Mouse (Mus musculus): ENCODE measurements around the gene Wwox. TPM values are rescaled to one million over a fixed set of nuclear protein-coding genes. Genes with fewer than 3 reads are reported as not detected.

The Wwox gene
- polyA plus RNA-seq, 1 experiment from 2014 or later = 13.7 TPM

- Histone ChIP-seq H3K4me2 (replicated peaks) (no peak overlapping the region), H3K4me3 (replicated peaks) (no peak overlapping the region), H3K27ac (replicated peaks) (no peak overlapping the region), H3K9ac (no peak overlapping the region), H3K9me3 (replicated peaks) (no peaks in the 10 kb centered on the region), H3K4me1 (peaks cover 7% of the 10 kb centered on the region), H3K27me3 (peaks cover 10% of the 10 kb centered on the region; the same call in 1 of the 2 replicates), H3K36me3 (no peaks in the 10 kb centered on the region)
- WGBS = 31% methylated on average over 4 of the region's 4 CpGs
- ATAC-seq (ENCODE audit: insufficient number of reproducible peaks, low FRiP score, low TSS enrichment, low read depth) = no peak
Observed at GRCm38 (mm10) chr8:114882504-114882903, 443.0 kb downstream of the Wwox start.

- Histone ChIP-seq H3K36me3 (no peaks in the 10 kb centered on the region), H3K4me3 (replicated peaks) (no peak overlapping the region), H3K4me1 (peaks cover 6% of the 10 kb centered on the region), H3K9ac (no peak overlapping the region), H3K27ac (replicated peaks) (no peak overlapping the region), H3K4me2 (replicated peaks) (no peak overlapping the region), H3K27me3 (peaks cover 8% of the 10 kb centered on the region; the same call in 1 of the 2 replicates), H3K9me3 (replicated peaks) (no peaks in the 10 kb centered on the region)
- 76% methylated on average over 11 of the region's 11 CpGs for WGBS
- no peak for ATAC-seq (ENCODE audit: insufficient number of reproducible peaks, low FRiP score, low TSS enrichment, low read depth)
Observed at GRCm38 (mm10) chr8:114882936-114883606, 443.6 kb downstream of the Wwox start.

GRCm38 (mm10) chr8:114883967-114884366, 444.5 kb downstream of the Wwox start:
- Histone ChIP-seq H3K4me2 (replicated peaks) (no peak overlapping the region), H3K9ac (no peak overlapping the region), H3K27me3 (no peaks in the 10 kb centered on the region), H3K4me3 (replicated peaks) (no peak overlapping the region), H3K4me1 (peaks cover 6% of the 10 kb centered on the region), H3K27ac (replicated peaks) (no peak overlapping the region), H3K9me3 (replicated peaks) (no peaks in the 10 kb centered on the region), H3K36me3 (no peaks in the 10 kb centered on the region)
- WGBS = 78% methylated on average over 9 of the region's 9 CpGs
- no peak for ATAC-seq (ENCODE audit: insufficient number of reproducible peaks, low FRiP score, low TSS enrichment, low read depth)

GRCm38 (mm10) chr8:114885026-114885592, 445.7 kb downstream of the Wwox start:
- ATAC-seq (ENCODE audit: insufficient number of reproducible peaks, low FRiP score, low TSS enrichment, low read depth) = no peak

GRCm38 (mm10) chr8:114888388-114888787, 448.9 kb downstream of the Wwox start:
- Histone ChIP-seq H3K4me3 (replicated peaks) (no peak overlapping the region), H3K27ac (replicated peaks) (no peak overlapping the region), H3K4me2 (replicated peaks) (no peak overlapping the region), H3K27me3 (no peaks in the 10 kb centered on the region), H3K9ac (no peak overlapping the region), H3K9me3 (replicated peaks) (no peaks in the 10 kb centered on the region), H3K36me3 (no peaks in the 10 kb centered on the region), H3K4me1 (peaks cover 13% of the 10 kb centered on the region)
- WGBS = 85% methylated on average over 3 of the region's 3 CpGs
- ATAC-seq (ENCODE audit: insufficient number of reproducible peaks, low FRiP score, low TSS enrichment, low read depth) = no peak

More at GRCm38 (mm10) chr8:114885026-114885592, 445.7 kb downstream of the Wwox start:
- no peaks in the 10 kb centered on the region for H3K9me3 ChIP-seq (replicated peaks)
- H3K4me1 ChIP-seq = peaks cover 13% of the 10 kb centered on the region
- H3K4me2 ChIP-seq (replicated peaks) = no peak overlapping the region
- no peak overlapping the region for H3K9ac ChIP-seq
- 47% methylated on average over 18 of the region's 18 CpGs for WGBS
- H3K27me3 ChIP-seq = no peaks in the 10 kb centered on the region
- no peak overlapping the region for H3K27ac ChIP-seq (replicated peaks)
- no peaks in the 10 kb centered on the region for H3K36me3 ChIP-seq
- no peak overlapping the region for H3K4me3 ChIP-seq (replicated peaks)

GRCm38 (mm10) chr8:114889578-114890374, 450.3 kb downstream of the Wwox start:
- Histone ChIP-seq H3K9me3 (replicated peaks) (no peaks in the 10 kb centered on the region), H3K27ac (replicated peaks) (no peak overlapping the region), H3K9ac (no peak overlapping the region), H3K4me1 (peaks cover 13% of the 10 kb centered on the region), H3K27me3 (no peaks in the 10 kb centered on the region), H3K4me2 (replicated peaks) (0 out of 2 replicates have a peak overlapping the region, but pooled peaks have one; percentile 1), H3K4me3 (replicated peaks) (no peak overlapping the region), H3K36me3 (no peaks in the 10 kb centered on the region)
- ATAC-seq (ENCODE audit: insufficient number of reproducible peaks, low FRiP score, low TSS enrichment, low read depth) = no peak
- 38% methylated on average over 16 of the region's 16 CpGs for WGBS

- no peak for ATAC-seq (ENCODE audit: insufficient number of reproducible peaks, low FRiP score, low TSS enrichment, low read depth)
- no peaks in the 10 kb centered on the region for H3K27me3 ChIP-seq
Observed at GRCm38 (mm10) chr8:114890478-114890877, 451.0 kb downstream of the Wwox start.

GRCm38 (mm10) chr8:114891252-114891651, 451.8 kb downstream of the Wwox start:
- Histone ChIP-seq H3K9ac (no peak overlapping the region), H3K36me3 (no peaks in the 10 kb centered on the region), H3K4me3 (replicated peaks) (no peak overlapping the region), H3K9me3 (replicated peaks) (no peaks in the 10 kb centered on the region), H3K27ac (replicated peaks) (no peak overlapping the region), H3K4me2 (replicated peaks) (no peak overlapping the region), H3K27me3 (no peaks in the 10 kb centered on the region), H3K4me1 (peaks cover 13% of the 10 kb centered on the region)
- 68% methylated on average over 4 of the region's 4 CpGs for WGBS
- ATAC-seq (ENCODE audit: insufficient number of reproducible peaks, low FRiP score, low TSS enrichment, low read depth) = no peak

More at GRCm38 (mm10) chr8:114890478-114890877, 451.0 kb downstream of the Wwox start:
- 34% methylated on average over 5 of the region's 5 CpGs for WGBS
- Histone ChIP-seq H3K4me2 (replicated peaks) (no peak overlapping the region), H3K4me3 (replicated peaks) (no peak overlapping the region), H3K27ac (replicated peaks) (no peak overlapping the region), H3K9ac (no peak overlapping the region), H3K4me1 (peaks cover 13% of the 10 kb centered on the region), H3K36me3 (no peaks in the 10 kb centered on the region), H3K9me3 (replicated peaks) (no peaks in the 10 kb centered on the region)

- 75% methylated on average over 8 of the region's 8 CpGs for WGBS
- Histone ChIP-seq H3K4me2 (replicated peaks) (no peak overlapping the region), H3K9me3 (replicated peaks) (no peaks in the 10 kb centered on the region), H3K4me1 (no peaks in the 10 kb centered on the region), H3K27me3 (no peaks in the 10 kb centered on the region), H3K27ac (replicated peaks) (no peak overlapping the region), H3K36me3 (no peaks in the 10 kb centered on the region), H3K4me3 (replicated peaks) (no peak overlapping the region), H3K9ac (no peak overlapping the region)
- ATAC-seq (ENCODE audit: insufficient number of reproducible peaks, low FRiP score, low TSS enrichment, low read depth) = no peak
Observed at GRCm38 (mm10) chr8:114897432-114897831, 458.0 kb downstream of the Wwox start.

GRCm38 (mm10) chr8:114899157-114899556, 459.7 kb downstream of the Wwox start:
- no peak overlapping the region for H3K9ac ChIP-seq
- no peaks in the 10 kb centered on the region for H3K4me1 ChIP-seq
- no peak overlapping the region for H3K27ac ChIP-seq (replicated peaks)
- ATAC-seq (ENCODE audit: insufficient number of reproducible peaks, low FRiP score, low TSS enrichment, low read depth) = no peak
- no peaks in the 10 kb centered on the region for H3K36me3 ChIP-seq
- no peak overlapping the region for H3K4me2 ChIP-seq (replicated peaks)
- H3K4me3 ChIP-seq (replicated peaks) = no peak overlapping the region
- no peaks in the 10 kb centered on the region for H3K9me3 ChIP-seq (replicated peaks)
- 81% methylated on average over 12 of the region's 12 CpGs for WGBS
- H3K27me3 ChIP-seq = no peaks in the 10 kb centered on the region

- no peaks in the 10 kb centered on the region for H3K27me3 ChIP-seq
- H3K4me3 ChIP-seq (replicated peaks) = no peak overlapping the region
- no peak overlapping the region for H3K4me2 ChIP-seq (replicated peaks)
- H3K9me3 ChIP-seq (replicated peaks) = no peaks in the 10 kb centered on the region
- H3K36me3 ChIP-seq = no peaks in the 10 kb centered on the region
- H3K9ac ChIP-seq = no peak overlapping the region
- ATAC-seq (ENCODE audit: insufficient number of reproducible peaks, low FRiP score, low TSS enrichment, low read depth) = no peak
- no peaks in the 10 kb centered on the region for H3K4me1 ChIP-seq
- 74% methylated on average over 5 of the region's 5 CpGs for WGBS
- no peak overlapping the region for H3K27ac ChIP-seq (replicated peaks)
Observed at GRCm38 (mm10) chr8:114902584-114902983, 463.1 kb downstream of the Wwox start.

Measured in embryonic facial prominence, embryonic 15.5 days (tissue).